Mouse (Mus musculus): ENCODE measurements around the gene 1700003E16Rik. TPM values are rescaled to one million over a fixed set of nuclear protein-coding genes. Genes with fewer than 3 reads are reported as not detected.

Gene 1700003E16Rik
- 1.2 and 1.5 TPM in 2 replicates for polyA plus RNA-seq (2012; rRNA removed)

DNA sequence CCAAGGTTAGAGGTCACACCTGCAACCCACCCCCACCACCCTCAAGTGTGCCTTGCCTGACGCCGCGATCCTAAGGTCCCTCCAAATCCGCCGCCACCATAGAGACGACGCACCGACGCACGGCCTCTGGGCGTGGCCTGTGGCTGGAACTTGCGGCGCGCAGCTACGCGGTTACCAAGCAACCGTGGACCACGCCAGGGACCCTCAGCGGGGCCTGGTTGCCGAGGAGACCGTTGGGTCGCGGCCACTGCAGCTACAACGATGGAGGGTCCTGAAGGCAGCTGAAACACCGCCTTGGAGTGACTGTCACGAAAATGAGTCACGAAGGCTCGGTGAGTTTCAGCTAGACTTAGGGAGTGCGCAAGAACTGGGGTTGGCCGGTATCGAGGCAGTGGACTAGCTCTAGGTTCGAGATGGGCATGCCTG is at the start of gene 1700003E16Rik, which contains the start of gene Wdr54:
Gene 1700003E16Rik, plus strand, starts transcription at position 146 of the 426 bp plus-strand sequence.
Gene Wdr54, minus strand, starts transcription at position 139 of the 426 bp plus-strand sequence.
- no peak for DNase-seq (ENCODE audit: low spot score)

DNA sequence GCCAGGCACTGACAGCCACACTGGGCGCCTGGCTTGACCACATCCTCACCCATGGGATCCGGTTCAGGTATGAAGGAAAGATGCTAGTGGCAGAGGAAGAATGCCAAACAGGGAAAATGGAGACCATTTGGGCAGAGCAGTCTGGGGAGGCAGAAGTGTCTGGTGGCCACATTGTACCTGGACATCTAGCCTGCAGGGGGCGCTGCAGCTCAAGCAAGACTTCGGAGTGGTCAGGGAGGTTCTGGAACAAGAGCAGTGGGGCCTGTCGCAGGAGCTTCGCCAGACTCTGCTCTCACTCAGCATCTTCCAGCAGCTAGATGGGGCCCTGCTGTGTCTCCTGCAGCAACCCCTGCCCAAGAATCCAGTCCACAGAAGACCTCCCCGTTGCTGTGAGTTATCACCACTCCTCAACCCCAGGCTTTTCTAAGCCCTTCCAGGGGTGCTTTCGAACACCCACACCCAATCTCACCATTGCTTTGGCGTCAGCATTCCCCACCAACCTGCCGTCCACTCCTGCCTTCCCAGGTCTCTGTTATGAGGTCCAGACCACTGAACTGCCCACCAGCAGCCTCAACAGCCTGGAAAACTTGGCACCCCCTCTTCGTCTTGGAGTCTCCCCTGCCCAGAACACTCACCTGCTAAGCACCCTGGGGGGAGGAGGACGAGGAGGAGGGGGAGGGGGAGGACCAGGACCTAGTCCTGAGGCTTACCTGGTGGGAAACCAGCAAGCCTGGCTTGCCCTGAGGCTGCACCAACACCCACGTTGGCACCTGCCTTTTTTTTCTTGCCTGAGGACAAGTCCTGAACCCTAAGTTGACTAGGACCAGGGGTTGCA is 48.4 kb upstream of the 1700003E16Rik start:
- no peak for DNase-seq (ENCODE audit: low spot score)

DNA sequence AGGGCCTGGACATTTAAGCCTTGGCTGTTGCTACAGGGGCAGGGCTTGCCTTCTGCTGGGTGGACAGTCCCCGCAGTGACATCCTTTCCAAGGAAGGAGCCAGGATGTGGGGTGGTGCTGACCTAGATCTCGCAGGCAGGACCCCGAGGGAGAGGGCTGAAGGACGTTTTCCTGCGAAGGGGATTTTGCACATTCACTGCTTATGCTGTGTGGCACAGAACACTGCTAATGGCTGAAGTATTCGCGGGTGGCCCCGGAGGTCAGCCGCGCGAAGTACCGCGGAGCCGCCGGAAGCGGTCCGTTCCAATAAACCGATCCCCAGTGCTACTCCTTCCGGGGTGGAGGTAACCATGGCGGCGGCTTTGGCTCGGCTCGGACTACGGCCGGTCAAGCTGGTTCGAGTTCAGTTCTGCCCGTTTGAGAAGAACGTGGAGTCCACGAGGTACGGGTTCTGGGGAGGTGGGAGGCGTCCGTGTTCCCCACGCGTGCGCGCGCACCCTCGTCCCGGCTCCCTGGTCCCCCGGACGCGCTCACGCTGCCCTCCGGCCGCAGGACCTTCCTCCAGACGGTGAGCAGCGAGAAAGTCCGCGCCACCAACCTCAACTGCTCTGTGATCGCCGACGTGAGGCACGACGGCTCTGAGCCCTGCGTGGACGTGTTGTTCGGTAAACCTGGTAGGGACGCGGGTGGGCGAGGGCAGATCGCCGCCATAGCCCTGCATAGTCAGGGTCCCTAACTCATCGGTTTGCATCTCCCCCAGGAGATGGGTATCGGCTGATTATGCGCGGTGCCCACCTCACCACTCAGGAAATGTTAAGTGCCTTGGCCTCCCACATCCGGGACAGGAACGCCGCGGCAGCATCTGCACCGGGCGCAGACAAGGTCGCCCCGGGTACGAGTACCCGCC is 47.2 kb upstream of the 1700003E16Rik start, which contains the start of gene Mrpl53:
Gene Mrpl53, plus strand, starts transcription at position 279 of the 907 bp plus-strand sequence.
- DNase-seq (ENCODE audit: low spot score), result peak; percentile 80

DNA sequence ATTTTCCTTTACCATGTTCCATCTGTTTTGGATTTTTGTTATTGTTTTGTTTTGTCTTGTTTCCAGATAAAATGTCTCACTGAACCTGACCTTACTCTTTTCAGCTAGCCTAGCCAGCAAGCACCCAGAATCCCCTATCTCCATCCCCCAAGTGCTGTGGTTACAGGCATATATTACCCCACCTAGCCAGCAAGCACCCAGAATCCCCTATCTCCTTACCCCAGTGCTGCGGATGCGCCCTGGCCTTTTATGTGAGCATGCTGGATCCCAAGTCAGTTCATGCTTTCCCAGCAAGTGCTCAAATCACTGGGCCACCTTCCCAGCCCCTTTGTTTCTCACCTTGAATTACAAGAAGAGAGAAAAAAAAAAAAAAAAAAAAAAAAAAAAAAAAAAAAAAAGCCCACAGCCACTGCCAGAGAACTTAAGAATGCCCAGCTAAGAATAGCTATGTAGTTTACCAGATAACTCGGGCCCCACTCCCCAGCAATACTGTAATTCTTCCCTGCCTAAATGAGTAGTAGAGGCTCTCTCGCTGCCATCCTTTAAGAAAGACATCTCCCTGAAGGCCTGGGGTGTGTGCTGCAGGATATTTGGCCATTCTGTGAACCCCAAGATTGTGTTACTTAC is 44.6 kb upstream of the 1700003E16Rik start:
- no peak for DNase-seq (ENCODE audit: low spot score)

DNA sequence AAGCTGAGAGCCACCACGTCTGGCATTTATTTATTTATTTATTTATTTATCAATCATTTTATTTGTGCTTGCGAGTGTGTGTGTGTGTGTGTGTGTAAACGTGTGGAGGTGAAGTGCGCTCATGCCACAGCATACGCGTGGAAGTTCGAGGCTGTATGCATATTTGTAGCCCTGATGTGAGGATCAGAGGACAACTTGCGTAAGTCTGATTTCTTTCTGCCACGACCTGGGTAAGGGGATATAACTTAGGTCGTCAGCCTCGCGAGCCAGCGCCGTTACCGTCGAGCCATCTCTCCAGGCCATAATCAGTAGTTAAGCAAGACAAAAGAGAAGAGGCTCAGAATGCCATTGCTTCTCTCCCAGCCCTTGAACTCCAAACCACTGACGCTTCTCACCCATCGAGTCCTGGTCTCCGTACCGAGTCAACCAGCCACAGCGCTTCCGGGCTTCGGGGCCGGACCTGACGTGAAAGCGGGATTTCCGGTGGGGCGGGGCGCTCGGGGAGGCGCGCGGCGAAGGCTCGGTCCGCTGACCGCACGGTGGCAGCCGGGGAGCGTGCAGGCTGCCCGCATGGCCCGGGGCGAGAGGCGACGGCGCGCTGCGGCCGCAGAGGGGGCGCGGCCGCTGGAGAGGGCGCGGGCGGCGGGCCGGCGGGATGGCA is 41.1 kb upstream of the 1700003E16Rik start, which contains the start of gene Mogs:
Gene Mogs, plus strand, starts transcription at position 486 of the 661 bp plus-strand sequence.
- DNase-seq (ENCODE audit: low spot score), result peak; percentile 95

DNA sequence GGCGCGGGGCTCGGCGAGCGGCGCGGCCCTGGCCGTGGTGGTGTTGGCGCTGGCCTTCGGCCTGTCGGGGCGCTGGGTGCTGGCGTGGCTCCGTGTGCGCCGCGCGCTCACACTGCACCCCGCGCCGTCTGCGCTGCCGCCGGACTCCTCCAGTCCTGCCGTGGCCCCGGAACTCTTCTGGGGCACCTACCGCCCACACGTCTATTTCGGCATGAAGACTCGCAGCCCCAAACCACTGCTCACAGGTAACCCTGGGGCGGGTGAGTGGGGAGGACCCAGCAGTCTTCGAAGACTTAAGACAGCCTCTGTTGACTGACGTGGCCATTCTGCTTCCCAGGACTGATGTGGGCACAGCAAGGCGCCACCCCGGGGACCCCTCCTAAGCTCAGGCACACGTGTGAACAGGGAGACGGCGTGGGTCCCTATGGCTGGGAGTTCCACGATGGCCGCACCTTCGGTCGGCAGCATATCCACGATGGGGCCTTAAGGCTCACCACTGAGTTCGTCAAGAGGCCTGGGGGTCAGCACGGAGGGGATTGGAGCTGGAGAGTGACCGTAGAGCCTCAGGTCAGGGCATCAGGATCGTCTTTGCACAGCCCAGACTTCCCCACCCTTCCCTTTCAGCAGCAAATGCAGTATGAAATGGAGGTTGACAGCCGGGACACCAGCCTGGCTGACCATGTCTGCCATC is 40.4 kb upstream of the 1700003E16Rik start:
- DNase-seq (ENCODE audit: low spot score), result no peak

DNA sequence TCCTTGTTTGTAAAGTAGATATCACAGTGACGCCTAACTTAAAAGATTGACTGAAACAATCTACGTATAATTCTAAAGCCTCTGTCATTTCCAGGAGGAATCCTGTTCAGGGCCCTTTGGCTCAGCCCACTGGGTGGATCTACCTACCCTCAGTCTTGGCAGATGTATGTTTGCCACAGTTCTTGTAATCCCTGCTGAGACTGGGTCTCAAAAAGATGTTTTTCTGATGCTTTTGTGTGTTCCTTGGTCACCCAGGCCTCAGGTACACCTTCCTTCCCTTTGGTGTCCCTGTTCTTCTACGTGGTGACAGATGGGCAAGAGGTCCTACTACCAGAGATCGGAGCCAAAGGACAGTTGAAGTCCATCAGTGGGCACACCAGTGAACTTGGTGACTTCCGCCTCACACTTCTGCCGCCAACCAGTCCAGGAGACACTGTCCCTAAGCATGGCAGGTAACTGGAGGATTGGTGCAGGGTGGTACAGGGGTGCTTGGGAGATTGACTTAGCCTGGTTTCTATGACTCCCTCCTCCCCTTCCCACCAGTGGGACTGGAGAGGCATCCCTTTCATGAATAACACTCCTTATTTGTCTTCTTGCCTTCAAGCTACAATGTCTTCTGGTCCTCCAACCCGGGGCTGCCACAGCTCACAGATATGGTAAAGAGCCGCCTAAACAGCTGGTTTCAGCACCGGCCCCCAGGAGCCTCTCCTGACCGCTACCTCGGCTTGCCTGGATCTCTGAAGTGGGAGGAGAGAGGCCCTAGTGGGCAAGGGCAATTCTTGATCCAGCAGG is 39.6 kb upstream of the 1700003E16Rik start:
- no peak for DNase-seq (ENCODE audit: low spot score)

DNA sequence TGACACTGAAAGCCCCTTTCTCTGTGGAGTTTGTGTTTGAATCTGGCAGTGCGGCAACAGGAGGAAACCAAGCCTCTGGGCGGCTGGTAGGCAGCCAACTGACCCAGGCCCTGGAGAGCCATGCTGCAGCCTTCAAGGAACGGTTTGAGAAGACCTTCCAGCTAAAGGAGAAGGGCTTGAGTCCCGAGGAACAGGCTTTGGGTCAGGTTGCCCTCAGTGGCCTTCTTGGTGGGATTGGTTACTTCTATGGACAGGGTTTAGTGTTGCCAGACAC is 39.1 kb upstream of the 1700003E16Rik start:
- no peak for DNase-seq (ENCODE audit: low spot score)

DNA sequence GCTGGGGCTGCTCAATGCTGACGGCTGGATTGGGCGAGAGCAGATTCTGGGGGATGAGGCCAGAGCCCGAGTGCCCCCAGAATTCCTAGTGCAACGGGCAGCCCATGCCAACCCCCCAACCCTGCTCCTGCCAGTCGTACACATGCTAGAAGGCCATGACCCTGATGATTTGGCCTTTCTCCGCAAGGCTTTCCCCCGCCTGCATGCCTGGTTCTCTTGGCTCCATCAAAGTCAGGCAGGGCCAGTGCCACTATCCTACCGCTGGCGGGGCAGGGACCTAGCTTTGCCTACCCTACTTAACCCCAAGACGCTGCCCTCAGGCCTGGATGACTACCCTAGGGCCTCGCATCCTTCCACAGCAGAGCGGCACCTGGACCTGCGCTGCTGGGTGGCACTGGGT is 38.6 kb upstream of the 1700003E16Rik start:
- DNase-seq (ENCODE audit: low spot score), result no peak

DNA sequence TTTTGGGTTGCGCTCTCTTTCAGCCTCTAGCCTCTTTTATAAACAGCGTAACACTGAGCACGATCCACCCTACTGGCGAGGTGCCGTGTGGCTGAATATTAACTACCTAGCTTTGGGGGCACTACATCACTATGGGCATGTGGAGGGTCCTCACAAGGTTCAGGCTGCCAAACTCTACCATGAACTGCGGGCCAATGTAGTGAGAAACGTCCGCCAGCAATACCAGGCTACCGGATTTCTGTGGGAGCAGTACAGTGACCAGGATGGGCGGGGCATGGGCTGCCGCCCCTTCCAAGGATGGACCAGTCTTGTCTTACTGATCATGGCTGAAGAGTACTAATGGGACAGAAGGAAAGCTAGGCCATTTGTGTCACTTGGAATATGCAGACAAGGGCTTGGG is 37.8 kb upstream of the 1700003E16Rik start:
- no peak for DNase-seq (ENCODE audit: low spot score)

DNA sequence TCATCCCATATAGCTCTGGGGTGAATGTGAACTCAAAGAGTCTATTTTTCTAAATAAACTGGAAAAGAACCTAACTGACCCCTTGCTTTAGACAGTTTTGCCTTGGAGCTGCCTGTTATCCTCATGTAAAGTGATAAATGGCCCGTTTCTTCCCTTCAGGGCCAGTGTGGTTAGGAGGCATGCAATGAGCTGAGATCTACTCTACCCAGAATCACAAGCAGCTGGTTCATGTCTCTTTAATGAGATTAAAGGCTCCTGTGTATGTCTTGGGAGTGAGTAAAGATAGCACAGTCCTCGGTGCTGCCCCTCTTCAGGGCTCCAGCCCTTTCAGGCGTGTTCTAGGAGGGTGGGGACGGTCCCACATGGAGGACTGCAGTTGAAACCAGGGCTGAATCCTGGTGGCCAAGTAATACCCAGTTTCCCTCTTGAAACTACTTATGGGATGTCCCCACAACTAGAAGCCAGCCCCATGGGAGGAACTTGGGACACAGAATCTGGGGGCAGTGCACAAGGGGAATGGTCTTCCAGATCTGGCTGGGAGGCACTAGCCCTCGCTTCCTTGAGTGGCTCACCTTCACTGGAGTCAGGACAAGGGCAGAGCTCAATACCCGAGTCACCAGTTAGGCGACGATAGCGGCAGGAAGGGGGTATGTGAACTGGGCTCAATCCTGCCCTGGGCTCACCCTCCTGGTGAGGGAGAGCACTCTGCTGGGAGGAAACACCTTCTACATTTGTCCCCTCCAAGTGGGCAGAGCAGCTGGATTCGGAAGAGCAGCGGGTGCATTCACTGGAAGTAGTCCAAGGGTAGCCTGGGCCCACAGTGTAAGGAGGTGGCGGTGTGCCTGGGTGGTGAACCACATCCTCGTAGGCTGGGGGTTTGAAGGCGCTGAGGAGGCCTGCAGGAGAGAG is 37.1 kb upstream of the 1700003E16Rik start:
- DNase-seq (ENCODE audit: low spot score), result peak; percentile 18

DNA sequence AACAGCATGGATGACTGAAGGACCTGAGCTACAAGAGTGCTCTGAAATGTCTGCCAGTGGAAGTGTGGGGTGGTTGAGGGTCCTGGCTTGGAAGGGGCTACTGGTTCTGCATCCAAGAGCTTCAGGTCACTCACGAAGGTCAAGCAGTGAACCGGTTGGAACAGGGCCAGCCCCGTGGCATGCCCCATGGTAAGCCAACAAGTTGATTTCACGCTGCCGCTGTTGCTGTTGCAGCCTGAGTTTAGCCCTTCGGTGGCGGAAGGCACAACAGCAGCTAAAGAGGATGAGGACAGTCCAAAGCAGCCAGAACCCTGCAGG is 36.5 kb upstream of the 1700003E16Rik start:
- peak; percentile 26 for DNase-seq (ENCODE audit: low spot score)

DNA sequence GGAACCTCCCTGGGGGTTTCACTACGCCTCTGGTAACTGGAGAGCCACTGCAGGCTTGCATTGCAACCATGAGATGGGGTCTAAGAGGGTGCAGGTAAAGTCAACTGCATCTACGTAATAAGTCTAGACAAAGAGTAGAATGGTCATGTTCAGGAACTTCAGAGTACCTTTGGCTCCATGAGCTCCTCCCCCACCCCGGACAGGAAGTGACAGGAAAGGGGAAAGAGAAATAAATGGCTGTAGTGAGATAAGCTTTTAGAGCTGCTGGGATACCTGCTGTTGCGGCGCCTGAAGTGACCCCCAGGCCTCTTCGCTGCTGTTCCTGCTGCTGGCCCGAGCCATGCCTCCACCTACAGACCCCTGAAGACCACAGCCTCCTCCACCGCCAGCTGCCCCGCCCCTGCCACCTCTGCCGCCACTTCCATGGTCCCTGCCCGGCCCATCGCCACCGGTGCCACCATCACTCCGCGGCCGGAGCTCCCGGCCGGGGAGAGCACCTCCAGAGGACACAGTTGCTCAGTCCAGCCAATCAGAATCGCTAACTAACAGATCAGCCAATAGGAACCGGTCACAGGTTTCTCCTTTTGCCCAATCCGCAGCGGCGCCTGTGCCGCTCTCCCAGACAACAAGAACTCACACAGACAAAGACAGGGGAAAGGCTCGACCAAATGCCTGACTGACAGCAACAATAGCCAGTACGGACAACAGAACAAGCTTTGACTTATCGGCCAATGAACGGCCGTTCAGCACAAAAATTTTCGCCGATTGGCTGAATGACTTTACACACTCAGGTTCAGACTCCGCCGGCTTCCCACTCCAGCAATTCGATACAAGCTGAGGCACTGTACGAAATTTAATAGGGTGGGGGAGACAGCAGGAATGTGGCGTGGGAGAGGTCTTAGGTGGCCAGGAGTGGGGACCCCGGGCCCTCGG is 35.0 kb upstream of the 1700003E16Rik start, which contains the start of gene Wbp1:
Gene Wbp1, minus strand, starts transcription at position 630 of the 933 bp plus-strand sequence.
- DNase-seq (ENCODE audit: low spot score), result peak; percentile 84

DNA sequence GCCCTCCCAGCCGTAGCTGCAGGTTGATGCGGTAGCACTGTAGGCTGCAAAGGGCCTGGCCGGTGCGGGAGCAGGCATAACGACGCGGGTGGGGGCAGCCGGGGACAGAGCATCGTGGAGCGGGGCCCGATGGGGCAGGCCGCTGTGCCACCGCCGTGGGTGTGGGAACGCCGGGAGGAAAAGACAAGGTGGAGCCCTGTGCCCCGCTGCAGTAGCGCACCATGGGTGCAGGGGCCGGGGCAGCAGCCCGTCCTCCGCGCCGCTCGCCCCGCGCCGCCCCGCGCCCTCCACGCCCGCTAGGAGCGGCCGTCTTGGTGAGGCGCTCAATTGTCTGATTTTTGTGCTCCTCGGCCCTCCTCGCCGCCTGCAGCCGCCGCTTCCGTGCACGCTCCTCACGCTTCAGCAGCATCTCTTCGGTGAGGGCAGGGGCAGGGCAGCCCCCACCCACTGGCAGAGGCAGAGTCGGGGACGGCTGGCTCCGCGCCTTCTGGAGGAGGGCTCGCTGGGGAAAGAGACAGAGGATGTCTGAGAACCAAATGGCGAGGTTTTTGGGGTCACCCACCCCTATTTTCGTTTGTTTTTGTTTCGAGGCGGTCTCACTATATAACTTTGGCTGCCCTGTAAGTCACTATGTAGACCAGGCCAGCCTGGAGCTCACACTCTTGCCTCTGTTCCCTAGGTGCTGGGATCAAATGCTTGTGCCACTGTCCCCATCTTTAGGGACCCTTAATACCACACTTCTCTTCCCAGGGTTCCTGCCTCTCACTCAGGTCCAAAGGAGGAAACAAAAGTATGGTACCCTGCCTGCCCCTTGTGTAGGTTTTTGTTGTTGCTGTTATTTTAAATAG is 34.1 kb upstream of the 1700003E16Rik start:
- no peak for DNase-seq (ENCODE audit: low spot score)

DNA sequence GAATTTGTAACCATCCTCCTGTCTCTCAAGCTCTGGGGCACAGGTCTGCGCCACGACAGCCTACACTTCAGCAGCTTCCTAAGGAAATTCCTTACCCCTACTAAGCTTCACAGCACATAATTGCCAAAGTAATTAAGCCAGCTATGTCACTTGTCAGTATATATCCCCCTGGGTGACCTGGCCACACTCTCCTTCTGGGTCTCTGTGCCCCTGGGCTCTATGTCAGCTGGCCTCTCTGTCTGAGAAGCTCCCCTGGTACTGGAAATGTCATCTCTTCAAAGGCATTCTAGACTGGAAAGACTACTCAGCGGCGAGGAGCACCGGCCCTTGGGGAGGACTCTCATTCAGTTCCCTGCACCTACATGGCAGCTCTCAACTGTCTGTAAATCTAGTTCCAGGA is 33.2 kb upstream of the 1700003E16Rik start:
- DNase-seq (ENCODE audit: low spot score), result no peak

DNA sequence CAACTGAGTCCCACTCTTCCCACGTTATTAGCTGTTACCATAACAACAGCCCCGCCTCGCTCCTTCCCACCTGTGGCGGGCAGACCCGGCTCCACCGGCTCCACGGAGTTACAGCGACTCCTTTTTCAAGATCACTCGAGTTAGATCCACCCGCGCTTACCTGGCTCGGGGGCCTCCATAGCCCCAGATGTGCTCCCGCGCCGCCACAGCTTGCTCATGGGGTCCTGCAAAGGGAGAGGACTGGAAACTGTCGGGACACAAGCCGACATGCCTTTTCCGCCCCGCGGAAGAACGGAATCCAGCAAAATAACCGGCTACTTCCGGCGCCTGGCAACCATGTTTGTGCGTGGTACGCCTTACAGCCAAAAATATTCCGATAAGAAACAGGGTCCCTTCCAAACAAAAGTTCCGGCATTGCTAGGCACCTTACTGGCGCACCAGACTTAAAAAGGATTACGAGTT is 31.3 kb upstream of the 1700003E16Rik start:
- DNase-seq (ENCODE audit: low spot score), result peak; percentile 69

DNA sequence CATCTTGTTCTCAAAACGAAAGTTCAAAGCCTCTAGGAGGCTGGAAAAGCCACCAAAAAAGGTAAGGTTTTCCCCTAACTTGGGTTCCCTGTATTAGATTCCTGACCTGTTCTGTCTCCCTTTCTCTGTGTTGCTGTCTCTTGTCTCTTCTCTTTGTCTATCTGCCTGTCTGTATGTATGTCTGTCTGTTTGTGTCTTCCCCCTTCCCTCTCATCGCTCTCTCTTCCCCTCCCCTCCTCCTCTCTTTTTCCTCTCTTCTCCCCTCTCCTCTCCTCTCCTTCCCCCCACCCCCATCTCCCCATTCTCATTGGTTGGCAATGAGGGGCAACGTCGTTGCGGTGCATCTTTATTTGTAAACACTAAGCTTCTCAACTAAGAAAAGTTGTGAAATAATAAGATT is 30.9 kb upstream of the 1700003E16Rik start, which contains the start of gene Ino80b:
Gene Ino80b, minus strand, starts transcription at position 101 of the 400 bp plus-strand sequence.
- DNase-seq (ENCODE audit: low spot score), result no peak

Data from urinary bladder, adult 2 months (tissue).